Mouse (Mus musculus) gastrocnemius, postnatal 10 days (tissue): ENCODE results near the gene Prkch. TPM values are rescaled to one million over a fixed set of nuclear protein-coding genes. Genes with fewer than 3 reads are reported as not detected.
A peak's percentile ranks its signal among the peaks of the same experiment; 100 is the strongest.

Experiments used
- DNase-seq: peaks from one replicate; pipeline ENCODE4 v3.0.0; 2021; ENCODE audit warnings: mixed read lengths
- total RNA-seq, 2 experiments: library from RNA; stranded (reverse); gene quantifications; 2 replicates each; pipeline ENCODE4 v1.2.3; 2021

Prkch gene
- total RNA-seq, 2 experiments from 2014 or later, result 10.8 to 13.0 TPM

GRCm38 (mm10) chr12:73756527-73756926, 171.9 kb downstream of the Prkch start:
- DNase-seq, result no peak

- no peak for DNase-seq
Observed at GRCm38 (mm10) chr12:73762001-73762400, 177.4 kb downstream of the Prkch start.

- no peak for DNase-seq
Observed at GRCm38 (mm10) chr12:73762762-73763161, 178.2 kb downstream of the Prkch start.

- no peak for DNase-seq
Observed at GRCm38 (mm10) chr12:73764649-73765525, 180.3 kb downstream of the Prkch start.

- DNase-seq, result no peak
Observed at GRCm38 (mm10) chr12:73766152-73766551, 181.6 kb downstream of the Prkch start.

- no peak for DNase-seq
Observed at GRCm38 (mm10) chr12:73768788-73769187, 184.2 kb downstream of the Prkch start.

GRCm38 (mm10) chr12:73769536-73769935, 184.9 kb downstream of the Prkch start:
- DNase-seq, result no peak

- DNase-seq, result no peak
Observed at GRCm38 (mm10) chr12:73770771-73771170, 186.2 kb downstream of the Prkch start.

GRCm38 (mm10) chr12:73774793-73775385, 190.3 kb downstream of the Prkch start:
- no peak for DNase-seq

GRCm38 (mm10) chr12:73776401-73776945, 191.9 kb downstream of the Prkch start:
- no peak for DNase-seq

- no peak for DNase-seq
Observed at GRCm38 (mm10) chr12:73777673-73778072, 193.1 kb downstream of the Prkch start.

- DNase-seq, result no peak
Observed at GRCm38 (mm10) chr12:73779332-73780231, 195.0 kb downstream of the Prkch start.

GRCm38 (mm10) chr12:73781425-73782032, 196.9 kb downstream of the Prkch start:
- DNase-seq, result no peak

- peak; percentile 88 for DNase-seq
Observed at GRCm38 (mm10) chr12:73786909-73787308, 202.3 kb downstream of the Prkch start.

- no peak for DNase-seq
Observed at GRCm38 (mm10) chr12:73788850-73789249, 204.3 kb downstream of the Prkch start.

GRCm38 (mm10) chr12:73790571-73791108, 206.0 kb downstream of the Prkch start:
- DNase-seq, result no peak

GRCm38 (mm10) chr12:73793216-73793615, 208.6 kb downstream of the Prkch start:
- DNase-seq, result no peak

- DNase-seq, result no peak
Observed at GRCm38 (mm10) chr12:73793744-73794143, 209.1 kb downstream of the Prkch start.

- peak; percentile 88 for DNase-seq
Observed at GRCm38 (mm10) chr12:73794151-73794883, 209.7 kb downstream of the Prkch start.

- no peak for DNase-seq
Observed at GRCm38 (mm10) chr12:73799671-73800070, 215.1 kb downstream of the Prkch start.

GRCm38 (mm10) chr12:73800886-73801285, 216.3 kb downstream of the Prkch start:
- DNase-seq, result no peak
